Mouse (Mus musculus): ENCODE measurements around the gene Vwa5b2.
A peak's percentile ranks its signal among the peaks of the same experiment; 100 is the strongest.

Gene Vwa5b2

GRCm38 (mm10) chr16:20610501-20611356 lies 21.5 kb downstream of the Vwa5b2 start:
- DNase-seq (ENCODE audit: low read depth, low spot score): peak; percentile 93

DNA sequence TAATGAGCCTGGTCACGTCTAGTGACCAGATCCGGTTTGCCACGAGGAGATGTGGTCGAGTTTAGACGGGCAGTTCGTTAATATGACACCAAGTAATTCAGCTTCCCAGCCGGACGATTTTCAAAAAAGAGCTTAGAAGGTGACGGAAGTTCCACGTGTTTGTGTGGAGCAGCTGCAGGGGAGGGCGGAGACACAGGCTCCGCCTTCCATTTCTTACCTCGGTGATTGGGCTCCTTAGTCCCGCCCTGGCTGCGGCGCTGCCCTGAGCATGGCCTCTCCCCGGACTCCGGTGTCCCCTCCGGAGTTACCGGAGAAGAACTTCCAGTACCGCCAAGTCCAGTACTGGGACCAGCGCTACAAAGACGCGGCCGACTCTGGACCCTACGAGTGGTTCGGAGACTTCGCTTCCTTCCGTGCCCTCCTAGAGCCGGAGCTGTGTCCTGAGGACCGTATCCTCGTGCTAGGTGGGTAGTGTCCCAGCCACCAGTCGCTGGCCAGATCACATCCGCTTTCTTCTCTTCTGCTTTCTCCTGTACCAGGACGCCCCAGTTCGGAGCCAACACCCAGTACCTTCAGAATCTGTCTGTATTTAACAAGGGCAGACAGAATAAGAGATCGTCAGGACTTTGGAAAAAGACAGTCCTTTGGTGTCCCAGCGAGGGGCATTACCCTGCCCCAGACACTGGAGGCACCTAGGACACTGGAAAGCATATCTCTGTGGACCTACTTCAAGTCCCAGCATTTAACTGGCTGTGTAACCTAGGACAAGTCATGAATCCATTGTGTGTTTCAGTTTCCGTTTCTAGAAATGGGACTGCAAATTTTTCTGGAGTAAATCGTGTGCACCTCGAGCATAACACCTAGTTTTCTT lies 22.3 kb downstream of the Vwa5b2 start, which contains the start of the genes Eef1akmt4, Gm49333 and Alg3:
Gene Eef1akmt4, plus strand, starts transcription at position 237 of the 871 bp plus-strand sequence.
Gene Gm49333, plus strand, starts transcription at position 254 of the 871 bp plus-strand sequence.
Gene Alg3, minus strand, starts transcription at position 379 of the 871 bp plus-strand sequence.
- DNase-seq (ENCODE audit: low read depth, low spot score): peak; percentile 99

DNA sequence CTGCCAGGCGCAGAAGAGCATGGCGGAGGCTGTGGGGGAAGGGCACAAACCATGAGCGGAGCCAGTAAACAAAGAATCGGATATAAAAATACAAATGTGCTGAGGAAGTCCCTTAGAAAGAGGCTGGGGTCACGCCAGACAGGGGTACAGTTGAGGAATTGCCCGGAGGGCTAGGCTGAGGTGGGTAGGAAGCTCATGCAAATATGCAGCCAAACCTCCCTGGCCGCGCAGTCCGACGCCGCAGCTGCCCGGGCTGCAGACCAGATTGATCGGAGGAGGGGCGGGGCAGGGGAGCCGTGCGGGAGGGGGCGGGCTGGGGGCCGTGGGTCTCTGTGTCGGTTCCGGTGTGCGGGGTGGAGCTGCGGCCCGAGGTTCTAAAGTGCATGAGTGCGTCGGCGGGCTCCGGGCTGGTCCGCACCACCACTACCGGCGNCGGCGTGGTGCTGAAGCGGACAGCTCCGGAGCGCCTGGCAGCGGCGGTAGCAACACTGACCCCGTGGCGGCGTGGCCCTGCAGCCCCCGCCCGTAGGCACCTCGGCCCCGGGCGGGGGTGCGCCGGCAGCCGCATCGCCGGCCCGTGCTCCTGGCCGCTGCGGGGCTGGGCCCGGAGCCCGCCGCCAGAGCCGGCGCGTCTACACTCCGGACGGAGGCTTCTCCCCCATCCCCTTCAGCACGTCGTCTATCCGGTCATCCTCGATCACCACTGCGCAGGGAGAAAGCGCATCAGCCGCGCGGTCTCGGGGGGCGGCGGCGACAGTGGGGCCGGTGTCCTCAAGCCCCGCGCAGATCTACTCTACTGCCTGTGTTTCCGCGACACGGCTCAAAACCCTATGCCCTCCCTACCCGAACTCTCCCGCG lies 30.5 kb downstream of the Vwa5b2 start:
- peak; percentile 31 for DNase-seq (ENCODE audit: low read depth, low spot score)

- DNase-seq (ENCODE audit: low read depth, low spot score): peak; percentile 33
These were observed 31.1 kb downstream of the Vwa5b2 start for GRCm38 (mm10) chr16:20620399-20620735.

DNA sequence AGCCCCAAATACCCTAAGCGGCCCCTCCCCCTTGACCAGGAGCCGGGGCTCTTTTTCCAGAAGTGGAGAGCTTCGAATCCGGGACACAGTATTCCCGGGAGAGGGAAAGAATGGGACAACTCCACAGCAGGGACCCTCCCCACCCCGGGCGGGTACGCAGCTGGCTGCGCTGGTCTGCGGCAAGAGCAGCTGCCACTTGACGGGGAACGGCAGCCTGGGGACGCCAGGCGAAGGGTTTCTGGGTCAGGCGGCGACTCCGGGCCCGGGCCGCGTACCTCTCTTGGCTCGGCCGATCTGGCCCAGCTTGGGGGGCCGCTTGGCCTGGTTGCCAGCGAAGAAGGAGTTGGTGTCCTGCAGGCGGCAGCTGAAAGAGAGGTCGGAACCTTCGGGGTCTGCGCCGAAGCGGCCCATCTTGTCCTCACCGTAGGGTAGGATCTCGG lies 31.5 kb downstream of the Vwa5b2 start:
- DNase-seq (ENCODE audit: low read depth, low spot score): no peak

DNA sequence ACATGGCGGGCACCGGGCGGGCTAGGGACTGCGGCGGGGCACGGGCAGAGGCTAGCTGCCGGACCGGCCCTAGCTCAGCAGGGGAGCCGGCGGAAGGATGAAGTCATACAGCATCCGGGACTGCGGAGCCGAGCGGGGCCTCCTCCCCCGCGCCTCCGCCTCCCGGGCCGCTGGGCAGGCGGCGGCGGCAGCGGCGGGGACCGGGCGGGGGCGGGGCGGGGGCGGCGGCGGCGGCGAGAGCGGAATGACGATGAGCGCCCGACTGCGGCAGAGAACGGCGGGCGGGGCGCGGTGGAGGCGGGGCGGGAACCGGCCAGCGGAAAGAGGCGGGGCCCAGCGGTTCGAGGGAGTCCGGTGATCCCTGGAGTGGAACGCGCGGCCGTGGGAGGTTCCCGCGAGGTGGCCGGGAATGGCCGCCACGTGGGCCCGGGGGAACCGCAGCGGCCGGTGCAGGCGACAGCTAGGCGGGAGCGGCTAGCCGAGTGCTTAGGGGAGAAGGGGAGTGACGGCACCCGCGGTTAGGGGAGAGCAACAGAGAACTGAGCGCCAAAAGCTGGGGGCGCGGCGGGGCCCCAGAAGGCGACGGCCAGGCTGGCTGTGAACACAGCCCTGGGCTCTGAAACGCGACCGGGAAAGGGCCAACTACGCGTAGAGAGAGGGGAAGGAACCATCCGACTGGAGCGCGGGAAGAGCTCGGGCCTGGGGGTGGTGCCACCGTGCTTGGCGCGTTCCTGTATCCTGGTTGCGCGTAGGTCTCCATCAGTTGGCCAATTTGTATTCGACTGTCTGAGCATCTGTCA lies 32.1 kb downstream of the Vwa5b2 start, which contains the start of gene Camk2n2:
Gene Camk2n2, minus strand, starts transcription at position 97 of the 800 bp plus-strand sequence.
- peak; percentile 70 for DNase-seq (ENCODE audit: low read depth, low spot score)

- peak; percentile 90 for DNase-seq (ENCODE audit: low read depth, low spot score)
These were observed 32.9 kb downstream of the Vwa5b2 start for GRCm38 (mm10) chr16:20621991-20622685.

GRCm38 (mm10) chr16:20623211-20623610 lies 33.9 kb downstream of the Vwa5b2 start:
- peak; percentile 17 for DNase-seq (ENCODE audit: low read depth, low spot score)

DNA sequence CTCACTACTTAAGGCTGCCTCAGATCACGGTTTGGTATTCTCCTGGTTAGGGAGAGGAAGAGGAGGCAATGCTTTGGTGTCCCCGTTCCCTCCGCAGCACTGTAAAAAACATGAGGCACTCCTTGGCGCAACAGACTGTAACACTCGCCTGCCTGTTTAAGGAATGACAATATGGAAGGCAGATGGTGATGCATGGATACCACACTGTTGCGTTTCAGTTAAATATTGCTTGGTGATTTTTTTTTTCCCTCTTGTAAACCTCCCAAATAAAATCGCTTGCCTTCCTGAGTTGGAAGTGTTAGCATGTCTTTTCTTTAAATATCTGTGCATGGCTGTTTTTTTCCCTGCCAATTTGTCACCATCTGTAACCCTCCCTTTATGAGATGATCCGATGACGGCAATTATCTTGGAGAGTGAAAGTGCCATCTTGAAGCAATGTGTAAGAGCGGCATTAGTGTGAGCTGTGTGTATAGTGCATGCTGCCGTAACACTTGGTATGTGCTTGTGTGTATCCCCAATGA lies 39.7 kb downstream of the Vwa5b2 start:
- DNase-seq (ENCODE audit: low read depth, low spot score): no peak

- peak; percentile 34 for DNase-seq (ENCODE audit: low read depth, low spot score)
These were observed 40.7 kb downstream of the Vwa5b2 start, which contains the start of gene Ece2 for GRCm38 (mm10) chr16:20629731-20630634. TSS of gene Ece2 (plus strand) at chr16:20629828.

GRCm38 (mm10) chr16:20637410-20637809 lies 48.1 kb downstream of the Vwa5b2 start:
- DNase-seq (ENCODE audit: low read depth, low spot score): no peak

DNA sequence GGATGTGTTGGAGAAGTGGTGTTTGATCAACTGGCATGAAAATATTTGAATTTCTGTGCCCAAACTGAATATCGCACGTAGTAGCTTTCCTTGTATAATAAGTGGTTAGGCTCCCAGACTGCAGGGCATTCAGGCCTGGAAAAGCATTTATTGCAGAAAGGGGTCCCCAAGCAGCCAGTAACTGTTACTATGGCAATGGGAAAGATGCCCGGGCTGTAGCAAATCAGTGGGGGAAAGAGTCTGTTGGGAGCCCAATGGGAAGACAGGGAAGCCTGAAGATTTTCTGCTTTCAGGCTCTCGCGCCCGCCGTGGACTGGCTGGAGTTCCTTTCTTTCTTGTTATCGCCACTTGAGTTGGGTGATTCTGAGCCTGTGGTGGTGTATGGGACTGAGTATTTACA lies 49.1 kb downstream of the Vwa5b2 start:
- no peak for DNase-seq (ENCODE audit: low read depth, low spot score)

- peak; percentile 79 for DNase-seq (ENCODE audit: low read depth, low spot score)
These were observed 52.9 kb downstream of the Vwa5b2 start for GRCm38 (mm10) chr16:20642161-20642560.

DNA sequence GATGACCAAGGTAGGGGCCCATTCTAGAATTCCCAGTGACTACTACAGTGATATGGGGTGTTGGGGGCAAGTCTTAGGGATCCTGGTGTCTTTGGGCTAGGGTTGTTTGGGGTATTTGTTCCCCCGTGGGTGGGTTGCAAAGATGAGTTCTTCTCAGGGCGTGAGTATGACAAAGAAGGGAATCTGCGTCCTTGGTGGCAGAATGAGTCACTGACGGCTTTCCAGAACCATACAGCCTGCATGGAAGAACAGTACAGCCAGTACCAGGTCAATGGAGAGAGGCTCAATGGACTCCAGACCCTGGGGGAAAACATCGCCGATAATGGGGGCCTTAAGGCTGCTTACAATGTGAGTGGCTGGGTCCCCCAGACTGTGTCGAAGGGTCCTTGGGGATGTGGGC lies 54.6 kb downstream of the Vwa5b2 start:
- DNase-seq (ENCODE audit: low read depth, low spot score): no peak

- DNase-seq (ENCODE audit: low read depth, low spot score): peak; percentile 97
These were observed 62.0 kb downstream of the Vwa5b2 start, which contains the start of gene Psmd2 for GRCm38 (mm10) chr16:20651076-20651946. TSS of gene Psmd2 (plus strand) at chr16:20651652.

DNA sequence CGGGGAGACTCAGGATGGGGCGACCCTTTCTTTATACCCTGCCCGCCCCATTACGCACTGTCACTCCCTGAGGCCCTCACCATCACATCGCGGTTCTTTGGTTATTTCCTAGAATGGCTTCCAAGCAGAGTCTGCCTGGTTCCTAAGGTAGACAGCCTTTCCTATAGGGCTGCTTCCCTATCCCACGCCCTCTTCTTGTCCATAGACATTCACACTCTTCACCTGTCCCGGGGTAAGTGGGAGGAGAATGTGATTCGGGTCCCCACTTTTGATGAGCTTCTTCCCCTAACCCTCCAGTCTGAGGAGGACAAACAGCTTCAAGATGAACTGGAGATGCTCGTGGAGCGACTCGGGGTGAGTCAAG lies 62.7 kb downstream of the Vwa5b2 start:
- DNase-seq (ENCODE audit: low read depth, low spot score): no peak

GRCm38 (mm10) chr16:20653315-20653714 lies 64.0 kb downstream of the Vwa5b2 start:
- peak; percentile 36 for DNase-seq (ENCODE audit: low read depth, low spot score)
